Mouse (Mus musculus) testis, adult 2 months (tissue): Measurements from ENCODE around the gene Clec16a.

Source experiments
- CTCF ChIP-seq: fragments of 200-500 bp; IDR thresholded peaks from 2 replicates; pipeline ENCODE4 v1.5.1; 2012; ENCODE audit warnings: low read depth, mild to moderate bottlenecking, inconsistent platforms, low read length, moderate library complexity; ENCODE audit not compliant: control insufficient read depth, insufficient read depth, insufficient replicate concordance
- POLR2A ChIP-seq: fragments of 200-500 bp; IDR thresholded peaks from 2 replicates; pipeline ENCODE4 v1.6.1; 2012; ENCODE audit warnings: low read depth, mild to moderate bottlenecking, inconsistent platforms, low read length, moderate library complexity; ENCODE audit not compliant: control insufficient read depth

GRCm38 (mm10) chr16:10637898-10638297 lies 92.8 kb downstream of the Clec16a start:
- TF ChIP-seq CTCF (no peak), POLR2A (no peak)
